In the genomic region with DNA sequence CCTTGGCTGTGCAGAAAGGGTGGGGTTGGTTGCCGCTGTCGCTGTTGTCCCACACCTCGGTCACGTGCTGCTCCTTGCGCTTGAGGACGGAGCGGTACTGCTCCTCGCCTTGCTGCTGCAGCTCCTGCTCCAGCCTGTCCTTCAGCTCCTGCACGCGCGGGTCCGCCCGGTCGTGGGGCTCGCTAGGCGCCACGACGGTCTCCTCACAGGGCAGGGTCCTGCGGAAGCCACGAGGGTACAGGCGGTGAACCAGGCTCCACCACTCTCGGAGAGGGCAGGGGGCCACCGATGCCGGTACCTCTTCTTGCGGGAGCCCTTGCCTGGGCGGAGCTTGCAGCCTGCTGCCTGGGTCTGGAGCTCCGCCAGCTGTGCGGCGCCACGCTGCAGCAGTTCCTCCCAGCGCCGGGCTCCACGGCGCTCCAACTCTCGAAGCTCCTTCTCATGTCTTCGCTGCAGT, we compare ENCODE assay signal across 8 mouse cellular contexts. TPM values are rescaled to one million over a fixed set of nuclear protein-coding genes. Genes with fewer than 3 reads are reported as not detected.
DNase-seq lines count a peak whose midpoint lies in the region; ATAC-seq lines count a peak whose summit lies in the region.

No protein-coding gene starts in this region.

- WGBS in hindbrain, embryonic 11.5 days = under 1% methylated on average over 36 of the region's 36 CpGs
- WGBS in liver, embryonic 11.5 days = 12% methylated on average over 36 of the region's 36 CpGs
- under 1% methylated on average over 36 of the region's 36 CpGs for WGBS in neural tube, embryonic 11.5 days

- peak overlapping the region; percentile 64 for H3K4me2 ChIP-seq in hindbrain, embryonic 11.5 days (replicated peaks; ENCODE audit: low read depth, low read length)
- peak overlapping the region; percentile 60 for H3K4me2 ChIP-seq in liver, embryonic 11.5 days
- H3K4me2 ChIP-seq in neural tube, embryonic 11.5 days (ENCODE audit: low read depth) = peak overlapping the region; percentile 73

- H3K27ac ChIP-seq in hindbrain, embryonic 11.5 days (ENCODE audit: low read depth, low read length) = no peak overlapping the region
- no peak overlapping the region for H3K27ac ChIP-seq in liver, embryonic 11.5 days (ENCODE audit: low read depth, low read length)
- H3K27ac ChIP-seq in neural tube, embryonic 11.5 days (ENCODE audit: low read depth, low read length) = no peak overlapping the region

- ATAC-seq in hindbrain, embryonic 11.5 days (ENCODE audit: low FRiP score) = peak; percentile 67
- peak; percentile 42 for ATAC-seq in liver, embryonic 11.5 days (replicated peaks; ENCODE audit: low FRiP score)
- ATAC-seq in neural tube, embryonic 11.5 days (ENCODE audit: insufficient read depth, low FRiP score, low TSS enrichment) = peak; percentile 77; the same call in 1 of the 2 replicates

- no peaks in the 10 kb centered on the region for H3K9me3 ChIP-seq in hindbrain, embryonic 11.5 days (ENCODE audit: control insufficient read depth, low read length)
- no peaks in the 10 kb centered on the region for H3K9me3 ChIP-seq in liver, embryonic 11.5 days (ENCODE audit: control insufficient read depth, low read length)
- H3K9me3 ChIP-seq in neural tube, embryonic 11.5 days (ENCODE audit: control insufficient read depth, low read length) = no peaks in the 10 kb centered on the region

- peaks cover 7% of the 10 kb centered on the region for H3K4me1 ChIP-seq in hindbrain, embryonic 11.5 days (replicated peaks; ENCODE audit: control insufficient read depth, insufficient read depth, low read length)
- H3K4me1 ChIP-seq in liver, embryonic 11.5 days (replicated peaks; ENCODE audit: control insufficient read depth, insufficient read depth, low read length) = peaks cover 12% of the 10 kb centered on the region; the same call in 1 of the 2 replicates
- peaks cover 7% of the 10 kb centered on the region; the same call in 1 of the 2 replicates for H3K4me1 ChIP-seq in neural tube, embryonic 11.5 days (ENCODE audit: control insufficient read depth, insufficient read depth, low read length)

- peak; percentile 47 to 54 for DNase-seq in adrenal gland, adult 18-20 months (ENCODE audit: low spot score in 2 of 2)
- DNase-seq in adrenal gland, postnatal 4 days (ENCODE audit: low spot score in 2 of 2) = no peak
- DNase-seq in CD4-positive helper T cell, adult 2 months (ENCODE audit: low read depth, low spot score) = peak; percentile 38
- DNase-seq in embryo, embryonic 9.5 days (ENCODE audit: extremely low spot score) = peak; percentile 68
- peak; percentile 68 for DNase-seq in hindbrain, embryonic 11.5 days (ENCODE audit: low spot score)
- DNase-seq in liver, embryonic 11.5 days (ENCODE audit: low spot score) = no peak
- DNase-seq in neural tube, embryonic 11.5 days (ENCODE audit: low spot score) = peak; percentile 69
- no peak for DNase-seq in c-Kit-positive CD71-positive TER-119-positive erythroid progenitor cells, embryonic 14.5 days (ENCODE audit: low spot score)

- no peaks in the 10 kb centered on the region for H3K36me3 ChIP-seq in hindbrain, embryonic 11.5 days (ENCODE audit: control insufficient read depth, insufficient read depth, low read length)
- H3K36me3 ChIP-seq in liver, embryonic 11.5 days (ENCODE audit: control insufficient read depth, insufficient read depth, low read length) = no peaks in the 10 kb centered on the region
- H3K36me3 ChIP-seq in neural tube, embryonic 11.5 days (ENCODE audit: control insufficient read depth, insufficient read depth, low read length) = no peaks in the 10 kb centered on the region

- H3K27me3 ChIP-seq in hindbrain, embryonic 11.5 days (ENCODE audit: control insufficient read depth, insufficient read depth, low read length) = peaks cover 65% of the 10 kb centered on the region
- peaks cover 62% of the 10 kb centered on the region for H3K27me3 ChIP-seq in liver, embryonic 11.5 days (replicated peaks; ENCODE audit: control insufficient read depth, insufficient read depth, low read length)
- peaks cover 65% of the 10 kb centered on the region for H3K27me3 ChIP-seq in neural tube, embryonic 11.5 days (ENCODE audit: control insufficient read depth, insufficient read depth, low read length)

- H3K9ac ChIP-seq in hindbrain, embryonic 11.5 days (ENCODE audit: low read depth, low read length) = peak overlapping the region; percentile 32; the same call in 1 of the 2 replicates
- H3K9ac ChIP-seq in liver, embryonic 11.5 days (ENCODE audit: low read depth, low read length) = no peak overlapping the region
- peak overlapping the region; percentile 48 for H3K9ac ChIP-seq in neural tube, embryonic 11.5 days (ENCODE audit: low read length)

- H3K4me3 ChIP-seq in hindbrain, embryonic 11.5 days (ENCODE audit: low read depth, low read length) = peak overlapping the region; percentile 31
- H3K4me3 ChIP-seq in liver, embryonic 11.5 days (ENCODE audit: low read depth, low read length) = peak overlapping the region; percentile 19
- peak overlapping the region; percentile 35 for H3K4me3 ChIP-seq in neural tube, embryonic 11.5 days (ENCODE audit: low read depth, low read length)

RNA-seq across cellular contexts. Expression of a gene that starts 7.3 kb away (rescaled TPM):
- total RNA-seq in adrenal gland, adult 18-20 months (2021) = under 1 TPM; 0.06 to 0.40 TPM
- total RNA-seq in adrenal gland, postnatal 4 days (2021) = under 1 TPM; 0.20 to 0.59 TPM
- polyA plus RNA-seq in hindbrain, embryonic 11.5 days (2014; fragmentation: Nextera tagmentation; extraction: Ambion mirVana) = not detected in 2 replicates
- polyA plus RNA-seq in liver, embryonic 11.5 days (2014; fragmentation: Nextera tagmentation; extraction: Ambion mirVana) = 0.16 TPM in 1 of 2 replicates, not detected in the other
- polyA plus RNA-seq in neural tube, embryonic 11.5 days (2014; fragmentation: Nextera tagmentation; extraction: Ambion mirVana) = not detected in 2 replicates

RNA-seq across cellular contexts. Expression of a gene that starts 17.2 kb away (rescaled TPM):
- 1 to 10 TPM; 2.5 to 2.8 TPM for total RNA-seq in adrenal gland, adult 18-20 months (2021)
- total RNA-seq in adrenal gland, postnatal 4 days (2021) = 1 to 10 TPM; 2.2 to 2.7 TPM
- 0.32 and 0.43 TPM in 2 replicates for polyA plus RNA-seq in hindbrain, embryonic 11.5 days (2014; fragmentation: Nextera tagmentation; extraction: Ambion mirVana)
- polyA plus RNA-seq in liver, embryonic 11.5 days (2014; fragmentation: Nextera tagmentation; extraction: Ambion mirVana) = 2.9 and 3.5 TPM in 2 replicates
- polyA plus RNA-seq in neural tube, embryonic 11.5 days (2014; fragmentation: Nextera tagmentation; extraction: Ambion mirVana) = 0.24 and 0.39 TPM in 2 replicates

RNA-seq across cellular contexts. Expression of a gene that starts 34.5 kb away (rescaled TPM):
- total RNA-seq in adrenal gland, adult 18-20 months (2021) = 10 to 100 TPM; 35.2 to 40.1 TPM
- 10 to 100 TPM; 27.8 to 30.8 TPM for total RNA-seq in adrenal gland, postnatal 4 days (2021)
- 34.1 and 35.4 TPM in 2 replicates for polyA plus RNA-seq in hindbrain, embryonic 11.5 days (2014; fragmentation: Nextera tagmentation; extraction: Ambion mirVana)
- 32.3 and 33.0 TPM in 2 replicates for polyA plus RNA-seq in liver, embryonic 11.5 days (2014; fragmentation: Nextera tagmentation; extraction: Ambion mirVana)
- 28.5 and 29.2 TPM in 2 replicates for polyA plus RNA-seq in neural tube, embryonic 11.5 days (2014; fragmentation: Nextera tagmentation; extraction: Ambion mirVana)

RNA-seq across cellular contexts. Expression of a gene that starts 48.0 kb away (rescaled TPM):
- 10 to 100 TPM; 11.5 to 19.4 TPM for total RNA-seq in adrenal gland, adult 18-20 months (2021)
- 10 to 100 TPM; 13.8 to 16.3 TPM for total RNA-seq in adrenal gland, postnatal 4 days (2021)
- 1.5 and 2.0 TPM in 2 replicates for polyA plus RNA-seq in hindbrain, embryonic 11.5 days (2014; fragmentation: Nextera tagmentation; extraction: Ambion mirVana)
- polyA plus RNA-seq in liver, embryonic 11.5 days (2014; fragmentation: Nextera tagmentation; extraction: Ambion mirVana) = 2.2 and 2.8 TPM in 2 replicates
- polyA plus RNA-seq in neural tube, embryonic 11.5 days (2014; fragmentation: Nextera tagmentation; extraction: Ambion mirVana) = 0.78 and 1.6 TPM in 2 replicates

RNA-seq across cellular contexts. Expression of a gene that starts 51.4 kb away (rescaled TPM):
- total RNA-seq in adrenal gland, adult 18-20 months (2021) = 1 to 10 TPM; 2.8 to 5.1 TPM
- 1 to 10 TPM; 6.1 to 6.9 TPM for total RNA-seq in adrenal gland, postnatal 4 days (2021)
- 0.68 and 0.98 TPM in 2 replicates for polyA plus RNA-seq in hindbrain, embryonic 11.5 days (2014; fragmentation: Nextera tagmentation; extraction: Ambion mirVana)
- polyA plus RNA-seq in liver, embryonic 11.5 days (2014; fragmentation: Nextera tagmentation; extraction: Ambion mirVana) = 0.14 and 0.19 TPM in 2 replicates
- polyA plus RNA-seq in neural tube, embryonic 11.5 days (2014; fragmentation: Nextera tagmentation; extraction: Ambion mirVana) = 0.90 and 0.96 TPM in 2 replicates

Comparison
In these comparisons a context has a peak if more than half of its experiments do, and no peak if none do; other contexts are left out.
1. DNase-seq: peak in adrenal gland, adult 18-20 months (2 of 2), CD4-positive helper T cell, adult 2 months (single experiment), embryo, embryonic 9.5 days (single experiment), hindbrain, embryonic 11.5 days (single experiment) and neural tube, embryonic 11.5 days (single experiment); none in adrenal gland, postnatal 4 days (0 of 2), liver, embryonic 11.5 days (single experiment) and c-Kit-positive CD71-positive TER-119-positive erythroid progenitor cells, embryonic 14.5 days (single experiment).
2. Peak in every context shown above with its lines, with median percentiles within 50 percentile points of each other: ATAC-seq, H3K4me2 ChIP-seq and H3K4me3 ChIP-seq.